Mouse (Mus musculus) olfactory bulb, adult 2 months (tissue): ENCODE data around the gene Cdk4. TPM values are rescaled to one million over a fixed set of nuclear protein-coding genes. Genes with fewer than 3 reads are reported as not detected.

Source experiments
- H3K27ac ChIP-seq: fragments of 200-500 bp; 2 replicates; pipeline ENCODE4 v1.5.1; 2012; ENCODE audit warnings: low read depth, low read length; ENCODE audit not compliant: insufficient read depth
- H3K4me1 ChIP-seq: fragments of 200-500 bp; 2 replicates; pipeline ENCODE4 v1.6.1; 2012; ENCODE audit warnings: low read length; ENCODE audit not compliant: control insufficient read depth, insufficient read depth
- H3K4me3 ChIP-seq: fragments of 200-500 bp; 2 replicates; pipeline ENCODE4 v1.5.1; 2012; ENCODE audit warnings: mild to moderate bottlenecking, low read depth, low read length, moderate library complexity; ENCODE audit not compliant: insufficient read depth
- CTCF ChIP-seq: fragments of 200-500 bp; IDR thresholded peaks from 2 replicates; pipeline ENCODE4 v1.5.1; 2012; ENCODE audit warnings: low read depth, mild to moderate bottlenecking, low read length, moderate library complexity; ENCODE audit not compliant: insufficient read depth
- POLR2A ChIP-seq: fragments of 200-500 bp; IDR thresholded peaks from 2 replicates; pipeline ENCODE4 v1.6.1; 2012; ENCODE audit warnings: mild to moderate bottlenecking, low read depth, low read length, moderate library complexity; ENCODE audit not compliant: insufficient read depth
- WGBS: fragments of 180-500 bp; shearing (Covaris S2); methylation state at CpG from one replicate; pipeline ENCODE4 v1.1.7; 2018; 5-methylcytosine and 5-hydroxymethylcytosine counted together
- polyA plus RNA-seq: library from polyadenylated mRNA; stranded (reverse); fragments of >200 nt; gene quantifications from 2 replicates; pipeline ENCODE4 v1.2.4, GENCODE M21; 2012; ENCODE audit warnings: low replicate concordance; ENCODE audit not compliant: missing spikeins, insufficient read depth, insufficient read length

Gene Cdk4
- not detected in 2 replicates for polyA plus RNA-seq

DNA sequence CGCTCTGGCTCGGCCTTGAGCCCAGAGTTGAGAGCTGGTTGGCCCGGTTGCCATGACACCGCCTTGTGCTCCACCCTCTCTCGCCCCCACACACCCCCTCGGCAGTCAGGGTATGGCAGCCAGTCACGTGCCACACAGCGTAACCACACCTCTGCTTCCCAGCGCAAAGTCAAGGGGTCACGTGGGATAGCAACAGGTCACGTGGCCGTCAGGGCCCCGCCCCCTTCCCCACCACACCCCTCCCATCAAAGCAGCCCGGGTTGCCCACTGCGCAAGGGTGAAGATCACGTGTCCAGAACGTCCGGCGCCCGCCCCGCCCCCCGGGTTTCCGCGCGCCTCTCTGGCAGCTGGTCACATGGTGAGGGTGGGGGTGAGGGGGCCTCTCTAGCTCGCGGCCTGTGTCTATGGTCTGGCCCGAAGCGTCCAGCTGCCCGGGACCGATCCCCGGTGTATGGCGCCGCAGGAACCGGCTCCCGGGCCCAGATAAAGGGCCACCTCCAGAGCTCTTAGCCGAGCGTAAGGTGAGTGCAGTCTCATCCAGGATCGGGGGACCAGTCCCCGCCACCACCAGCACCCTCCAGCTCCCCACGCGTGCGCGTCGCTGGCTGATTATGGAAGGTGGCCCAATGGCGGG is at the start of gene Cdk4:
TSS of gene Cdk4 (plus strand) at position 296 of the 634 bp plus-strand sequence.
- under 1% methylated on average over 46 of the region's 46 CpGs for WGBS
- peaks cover 17% of the 10 kb centered on the region for H3K4me1 ChIP-seq
- TF ChIP-seq CTCF (no peak), POLR2A (peak; percentile 24)

GRCm38 (mm10) chr10:127016488-127016887 is 46.8 kb upstream of the Cdk4 start:
- no peak overlapping the region for H3K27ac ChIP-seq
- TF ChIP-seq CTCF, result no peak
- TF ChIP-seq POLR2A, result no peak
- H3K4me3 ChIP-seq, result no peak overlapping the region
- no peaks in the 10 kb centered on the region for H3K4me1 ChIP-seq
- 71% methylated on average over 5 of the region's 5 CpGs for WGBS

More for the DNA sequence above, at the start of gene Cdk4:
- Histone ChIP-seq H3K27ac (peak within 1 kb of the TSS; percentile 93), H3K4me3 (peak within 1 kb of the TSS; percentile 93)

GRCm38 (mm10) chr10:127017071-127017470 is 46.3 kb upstream of the Cdk4 start:
- H3K4me1 ChIP-seq, result no peaks in the 10 kb centered on the region
- 14% methylated on average over 2 of the region's 2 CpGs for WGBS
- TF ChIP-seq POLR2A (no peak), CTCF (no peak)
- no peak overlapping the region for H3K4me3 ChIP-seq
- H3K27ac ChIP-seq, result no peak overlapping the region

DNA sequence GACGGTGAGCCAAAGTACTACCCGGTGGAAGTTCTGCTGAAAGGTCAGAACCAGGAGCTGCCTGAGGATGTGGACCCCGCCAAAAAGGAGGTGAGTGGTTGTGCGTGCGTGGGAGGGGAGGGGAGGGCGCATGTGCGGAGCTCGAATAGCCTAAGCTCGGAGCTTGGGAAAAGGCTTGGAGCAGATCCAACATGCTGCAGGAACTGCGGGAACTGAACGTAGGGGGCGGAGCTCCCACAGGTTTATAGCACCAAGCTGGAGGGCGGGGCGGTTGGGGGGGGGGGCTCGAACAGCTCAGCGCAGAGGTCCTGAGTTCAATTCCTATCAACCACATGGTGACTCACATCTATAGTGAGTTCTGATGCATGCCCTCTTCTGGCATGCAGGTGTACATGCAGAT is 44.9 kb upstream of the Cdk4 start:
- 68% methylated on average over 16 of the region's 16 CpGs for WGBS
- Histone ChIP-seq H3K4me3 (no peak overlapping the region), H3K27ac (no peak overlapping the region), H3K4me1 (no peaks in the 10 kb centered on the region)
- TF ChIP-seq CTCF (no peak), POLR2A (no peak)

- TF ChIP-seq POLR2A (peak; percentile 53), CTCF (peak; percentile 95)
- peak within 1 kb of the TSS; percentile 69 for H3K4me3 ChIP-seq
- no peak within 1 kb of the TSS for H3K27ac ChIP-seq
- peaks cover 2% of the 10 kb centered on the region; the same call in 1 of the 2 replicates for H3K4me1 ChIP-seq
- WGBS, result 5% methylated on average over 56 of the region's 56 CpGs
Measured at GRCm38 (mm10) chr10:127030336-127031296, 32.7 kb upstream of the Cdk4 start, which contains the start of gene Tsfm. Gene Tsfm, minus strand, starts transcription at chr10:127030840.

GRCm38 (mm10) chr10:127033301-127033741 is 30.0 kb upstream of the Cdk4 start:
- no peak for TF ChIP-seq CTCF
- TF ChIP-seq POLR2A, result no peak
- Histone ChIP-seq H3K4me1 (peaks cover 2% of the 10 kb centered on the region; the same call in 1 of the 2 replicates), H3K4me3 (no peak overlapping the region), H3K27ac (no peak overlapping the region)
- 86% methylated on average over 7 of the region's 8 CpGs for WGBS

GRCm38 (mm10) chr10:127036273-127036672 is 27.1 kb upstream of the Cdk4 start:
- Histone ChIP-seq H3K27ac (no peak overlapping the region), H3K4me3 (no peak overlapping the region), H3K4me1 (no peaks in the 10 kb centered on the region)
- TF ChIP-seq POLR2A (no peak), CTCF (no peak)
- WGBS, result 79% methylated on average over 12 of the region's 12 CpGs

DNA sequence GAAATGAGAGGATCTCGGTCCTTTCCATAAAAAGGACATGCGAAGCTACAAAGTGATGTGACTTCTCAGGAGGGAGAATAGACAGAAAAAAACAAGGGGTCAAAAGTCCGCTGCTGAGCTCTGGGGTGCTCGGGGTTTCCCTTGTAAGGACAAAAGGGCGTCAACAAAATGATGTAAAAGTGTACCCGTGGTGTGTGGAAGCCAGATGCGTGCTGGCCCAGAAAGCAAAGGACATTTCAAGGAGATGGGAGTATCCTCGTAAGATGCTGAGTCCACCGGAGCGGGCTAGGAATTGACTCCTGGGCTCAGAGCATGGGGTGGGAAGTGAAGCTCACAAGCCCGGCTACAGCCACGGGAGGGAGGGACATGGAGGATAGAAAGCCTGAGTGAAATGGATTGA is 25.7 kb upstream of the Cdk4 start:
- H3K27ac ChIP-seq, result no peak overlapping the region
- no peaks in the 10 kb centered on the region for H3K4me1 ChIP-seq
- 73% methylated on average over 12 of the region's 12 CpGs for WGBS
- no peak overlapping the region for H3K4me3 ChIP-seq
- TF ChIP-seq POLR2A, result no peak
- no peak for TF ChIP-seq CTCF
